Mouse (Mus musculus) spleen, embryonic (tissue): ENCODE results near the gene Ddhd1.

ENCODE experiments used
- CTCF ChIA-PET: fragments of 350-600 bp; sonication (Branson Sonifier 250); formaldehyde crosslinking; loops from one replicate; lab custom pipeline; 2022; lab: Charles Lee

Ddhd1 gene

DNA sequence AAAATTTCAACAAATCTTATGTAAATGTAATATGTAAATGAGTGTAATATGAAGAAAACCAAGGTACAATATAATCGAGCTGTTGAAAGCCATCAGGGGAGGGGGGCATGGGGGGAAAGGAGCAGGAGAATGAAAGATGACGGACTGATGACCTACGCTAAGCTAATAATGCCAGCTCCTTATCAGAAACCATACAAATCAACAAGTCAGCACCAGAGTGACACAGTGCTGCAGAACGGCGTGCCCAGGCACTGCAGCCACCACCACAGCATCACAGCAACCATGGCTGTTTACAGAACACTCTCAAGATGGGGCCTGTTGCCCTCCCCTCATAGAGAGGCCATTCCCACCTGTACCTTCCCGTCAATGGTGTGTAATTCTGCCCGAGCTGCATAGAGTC, 10.8 kb downstream of the Ddhd1 start:
- CTCF ChIA-PET: no interaction called here

GRCm38 (mm10) chr14:45644786-45645185, 13.2 kb downstream of the Ddhd1 start:
- CTCF ChIA-PET: no interaction called here

GRCm38 (mm10) chr14:45644202-45644601, 13.7 kb downstream of the Ddhd1 start:
- CTCF ChIA-PET: no interaction called here

DNA sequence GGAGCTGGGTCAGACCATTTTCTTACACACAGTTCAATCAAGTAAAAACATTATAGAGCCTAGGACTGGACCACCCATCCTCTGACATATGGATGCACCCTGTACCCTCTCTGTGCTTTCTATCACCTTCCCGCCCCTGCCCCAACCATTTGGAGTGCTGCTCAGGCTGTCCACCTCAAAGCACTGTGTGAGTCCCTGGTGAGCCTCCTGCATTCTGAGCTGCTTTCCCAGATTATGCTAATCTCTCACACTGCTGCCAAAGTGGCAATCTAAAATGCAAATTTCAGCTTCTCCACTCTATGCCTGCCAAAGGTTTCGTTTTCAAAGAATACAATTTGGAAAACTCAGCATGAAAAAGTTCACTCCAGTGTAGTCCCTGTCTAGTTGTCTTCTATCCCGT, 14.5 kb downstream of the Ddhd1 start:
- CTCF ChIA-PET: no interaction called here

- CTCF ChIA-PET: no interaction called here
These were observed 15.1 kb downstream of the Ddhd1 start for GRCm38 (mm10) chr14:45642795-45643194.

DNA sequence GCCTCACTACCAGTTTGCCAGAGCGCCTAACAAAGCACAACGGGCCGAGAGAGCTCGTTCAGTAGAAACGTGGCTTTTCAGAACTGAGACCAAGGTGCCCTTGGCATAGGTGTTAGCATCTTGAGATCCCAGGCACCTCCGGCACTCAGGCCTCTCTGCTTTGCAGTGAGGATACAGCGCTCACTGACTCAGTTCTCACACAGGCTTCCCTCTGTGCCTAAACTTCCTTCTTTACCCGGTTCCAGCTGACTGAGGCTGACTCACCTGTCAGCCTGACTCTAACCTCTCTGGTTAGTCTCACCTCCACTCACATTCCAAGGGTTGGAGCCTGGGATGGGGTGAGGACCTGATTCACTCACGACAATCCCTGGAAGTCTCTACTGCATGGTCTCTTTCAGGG, 15.7 kb downstream of the Ddhd1 start:
- CTCF ChIA-PET: interaction anchor here (0.5 kb wide), 1 partner anchor 291 kb away, joined by 9 read pairs; no protein-coding TSS in a partner anchor

- CTCF ChIA-PET: no interaction called here
These were observed 19.2 kb downstream of the Ddhd1 start for GRCm38 (mm10) chr14:45638717-45639116.

DNA sequence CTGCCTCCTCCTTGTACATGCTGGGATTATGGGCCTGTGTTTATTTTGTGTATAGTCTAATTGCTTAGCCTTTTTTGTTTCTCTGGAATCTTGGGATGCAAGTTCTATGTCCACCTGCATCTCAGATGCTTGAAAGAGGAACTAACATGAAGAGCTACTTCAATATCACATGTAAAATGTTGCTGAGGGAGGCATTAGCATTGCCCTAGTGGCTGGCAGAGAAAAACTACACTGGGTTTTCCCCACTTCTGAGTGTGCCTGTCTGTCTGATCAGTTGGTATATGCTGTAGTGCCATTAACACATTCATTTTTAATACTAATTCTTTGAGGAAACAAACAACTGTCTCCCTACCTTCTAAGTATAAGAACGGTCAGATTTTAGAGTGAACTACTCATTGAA, 22.4 kb downstream of the Ddhd1 start:
- CTCF ChIA-PET: no interaction called here

DNA sequence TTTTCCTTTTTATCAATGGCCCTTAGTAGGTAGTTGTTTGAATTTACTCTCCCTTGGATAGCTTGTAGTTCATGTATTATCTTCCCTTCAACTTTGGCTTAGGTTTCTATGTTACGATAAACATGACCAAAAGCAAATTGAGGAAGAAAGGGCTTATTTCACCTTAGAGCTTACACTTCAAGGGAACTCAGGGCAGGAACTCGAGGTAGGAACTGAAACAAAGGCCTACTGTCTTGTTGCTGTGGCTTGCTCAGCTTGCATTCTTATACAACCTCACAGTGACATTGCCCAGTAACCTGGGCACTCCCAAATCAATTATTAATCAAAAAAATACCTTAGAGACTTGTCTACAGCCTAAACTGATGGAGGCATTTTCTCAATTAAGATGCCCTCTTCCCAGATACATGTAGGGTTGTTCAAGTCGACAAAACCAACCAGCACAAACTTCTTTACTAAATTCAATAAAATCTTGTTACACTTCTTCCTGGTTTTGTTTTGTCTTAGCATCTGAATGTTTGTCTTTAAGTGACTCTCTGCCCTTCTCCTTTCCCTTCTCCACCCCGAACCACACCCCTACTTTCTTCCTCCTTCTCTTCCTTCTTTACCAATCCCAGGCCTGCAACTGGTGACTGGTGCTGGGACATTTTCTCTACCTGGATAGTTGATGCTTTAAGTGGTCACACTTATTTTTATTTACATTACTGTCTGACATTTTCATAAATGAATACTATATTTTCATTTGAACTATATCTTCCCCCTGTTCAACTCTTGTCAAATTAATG, 25.0 kb downstream of the Ddhd1 start:
- CTCF ChIA-PET: no interaction called here

GRCm38 (mm10) chr14:45630544-45630943, 27.4 kb downstream of the Ddhd1 start:
- CTCF ChIA-PET: no interaction called here

GRCm38 (mm10) chr14:45629938-45630337, 28.0 kb downstream of the Ddhd1 start:
- CTCF ChIA-PET: interaction anchor here (0.5 to 0.6 kb wide), 2 partner anchors 23 to 40 kb away, joined by 3 to 7 read pairs; no protein-coding TSS in a partner anchor

- CTCF ChIA-PET: no interaction called here
These were observed 39.6 kb downstream of the Ddhd1 start for GRCm38 (mm10) chr14:45618351-45618750.

- CTCF ChIA-PET: interaction anchor here (0.7 kb wide), 1 partner anchor 9 kb away, joined by 3 read pairs; no protein-coding TSS in a partner anchor
These were observed 41.4 kb downstream of the Ddhd1 start for GRCm38 (mm10) chr14:45616526-45616925.

GRCm38 (mm10) chr14:45615776-45616175, 42.2 kb downstream of the Ddhd1 start:
- CTCF ChIA-PET: no interaction called here

GRCm38 (mm10) chr14:45614822-45615221, 43.1 kb downstream of the Ddhd1 start:
- CTCF ChIA-PET: no interaction called here

DNA sequence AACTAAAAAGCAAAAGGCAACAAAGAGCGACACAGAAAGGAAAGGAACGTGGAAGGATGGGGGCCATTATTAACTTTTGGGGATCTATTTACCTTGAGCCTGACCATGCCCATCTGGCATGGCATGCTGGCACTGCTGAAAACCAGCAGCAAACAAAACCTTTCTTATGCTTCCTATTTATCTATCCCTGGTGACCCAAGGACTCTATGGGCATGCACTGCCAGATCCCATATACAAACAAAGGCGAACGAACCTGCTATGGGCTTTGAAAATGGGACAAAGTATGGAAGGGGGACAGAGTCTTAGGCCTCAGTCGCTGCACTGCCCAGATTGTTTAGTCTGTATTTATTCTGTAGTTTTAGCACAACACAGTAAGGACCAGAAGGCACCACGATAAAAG, 43.5 kb downstream of the Ddhd1 start:
- CTCF ChIA-PET: no interaction called here

DNA sequence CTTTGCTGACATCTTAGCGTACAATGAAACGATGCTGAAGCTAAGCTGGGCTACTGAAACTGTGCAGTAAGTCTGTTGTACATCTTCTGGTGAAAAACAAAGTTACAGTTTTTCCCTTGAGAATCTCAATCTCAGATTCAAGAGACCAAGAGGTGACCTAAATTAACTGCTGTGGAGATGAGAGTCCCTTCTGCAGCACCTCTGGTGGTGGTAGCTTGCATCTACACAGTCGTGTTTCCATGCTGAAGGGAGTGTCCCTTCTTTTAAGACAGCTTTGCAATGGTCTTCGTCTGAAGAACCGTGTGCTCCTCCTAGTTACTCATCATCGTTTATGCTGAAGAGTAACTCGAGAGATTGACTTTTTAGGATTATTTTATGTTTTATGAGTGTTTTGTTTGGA, 46.3 kb downstream of the Ddhd1 start:
- CTCF ChIA-PET: no interaction called here

- CTCF ChIA-PET: no interaction called here
These were observed 55.9 kb downstream of the Ddhd1 start for GRCm38 (mm10) chr14:45602002-45602401.

DNA sequence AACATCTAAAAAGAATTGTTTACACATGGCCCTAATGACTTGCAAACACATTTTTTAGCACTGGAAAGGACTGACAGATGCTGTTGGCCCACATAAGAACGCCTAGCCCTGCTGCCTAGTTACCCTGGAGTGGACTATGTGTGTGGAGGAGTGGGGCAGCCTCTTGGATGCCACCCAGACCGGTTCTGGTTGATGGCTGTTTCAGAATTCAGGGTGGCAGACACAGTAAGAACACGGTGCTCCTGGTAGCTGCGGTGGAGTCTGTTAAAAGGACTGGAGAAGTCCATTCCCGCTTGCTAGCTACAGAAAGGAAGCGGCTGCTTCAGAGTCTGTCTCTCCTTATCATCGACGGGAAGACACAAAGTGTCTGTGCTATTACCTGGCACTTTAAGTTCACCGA, 57.4 kb downstream of the Ddhd1 start:
- CTCF ChIA-PET: no interaction called here

- CTCF ChIA-PET: interaction anchor here (0.6 kb wide), 1 partner anchor 268 kb away, joined by 6 read pairs; the partner anchor contains the start of gene Psmc6
These were observed 60.1 kb downstream of the Ddhd1 start for GRCm38 (mm10) chr14:45597855-45598254.

- CTCF ChIA-PET: no interaction called here
These were observed 64.7 kb downstream of the Ddhd1 start for GRCm38 (mm10) chr14:45593261-45593660.

GRCm38 (mm10) chr14:45588403-45588802, 69.5 kb downstream of the Ddhd1 start:
- CTCF ChIA-PET: no interaction called here

DNA sequence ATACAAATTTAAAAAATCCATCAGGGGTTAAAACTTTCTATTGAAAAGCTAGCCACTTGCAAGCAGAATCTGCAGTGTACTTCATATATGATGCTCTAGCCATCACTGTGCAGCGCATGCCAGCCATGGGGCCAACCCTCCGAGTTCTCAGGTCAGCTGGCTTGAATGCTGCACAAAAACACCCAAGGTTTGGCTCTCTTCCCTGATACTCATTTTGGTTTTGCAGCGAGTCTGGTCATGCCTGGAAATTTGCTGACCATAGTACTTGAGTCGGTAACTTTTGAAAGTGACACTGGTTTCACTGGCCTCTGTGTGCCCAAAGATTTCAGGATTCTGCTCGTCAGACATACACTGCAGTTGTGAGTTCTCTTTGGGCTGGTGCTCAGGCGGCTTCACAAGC, 70.4 kb downstream of the Ddhd1 start:
- CTCF ChIA-PET: no interaction called here
